Mouse (Mus musculus): Measurements from ENCODE around the gene Uhmk1. TPM values are rescaled to one million over a fixed set of nuclear protein-coding genes. Genes with fewer than 3 reads are reported as not detected.

Gene Uhmk1
- polyA plus RNA-seq, 1 experiment: 9.1 TPM

DNA sequence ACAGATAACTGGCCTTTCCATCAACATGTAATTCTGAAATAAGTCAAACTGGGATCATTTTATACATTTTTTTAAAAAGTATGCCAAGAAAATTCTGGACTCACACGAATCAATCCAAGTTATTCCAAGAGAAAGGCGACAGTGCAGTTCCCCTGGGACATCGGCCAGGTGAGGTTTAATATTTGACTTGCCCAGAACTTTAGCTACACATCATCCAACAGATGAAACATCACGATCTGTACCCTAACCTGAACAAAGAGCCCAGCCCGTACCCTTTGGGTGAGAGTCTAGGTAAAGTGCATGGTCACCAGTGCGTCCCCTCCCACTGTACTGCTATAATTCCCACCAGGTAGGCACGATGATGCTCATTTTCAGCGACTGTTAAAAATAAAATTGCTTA, 19.0 kb downstream of the Uhmk1 start:
- Histone ChIP-seq H3K4me3 (ENCODE audit: extremely low read depth, insufficient read depth, insufficient read length) (no peak overlapping the region), H3K4me1 (ENCODE audit: control insufficient read depth, insufficient read depth, insufficient read length) (no peaks in the 10 kb centered on the region), H3K27ac (ENCODE audit: insufficient read depth, low read length) (no peak overlapping the region), H3K27me3 (ENCODE audit: control insufficient read depth, insufficient read depth, low read length) (no peaks in the 10 kb centered on the region), H3K36me3 (ENCODE audit: control insufficient read depth, insufficient read depth, low read length) (peaks cover 40% of the 10 kb centered on the region)
- whole genome bisulfite sequencing: 97% methylated on average over 8 of the region's 8 CpGs
- DNase-seq (ENCODE audit: low read depth in 1 of 2, low spot score in 2 of 2): no peak
- TF ChIP-seq CTCF (IDR thresholded peaks at IDR 0.05; ENCODE audit: extremely low read depth, insufficient read depth, insufficient read length, insufficient replicate concordance): no peak

DNA sequence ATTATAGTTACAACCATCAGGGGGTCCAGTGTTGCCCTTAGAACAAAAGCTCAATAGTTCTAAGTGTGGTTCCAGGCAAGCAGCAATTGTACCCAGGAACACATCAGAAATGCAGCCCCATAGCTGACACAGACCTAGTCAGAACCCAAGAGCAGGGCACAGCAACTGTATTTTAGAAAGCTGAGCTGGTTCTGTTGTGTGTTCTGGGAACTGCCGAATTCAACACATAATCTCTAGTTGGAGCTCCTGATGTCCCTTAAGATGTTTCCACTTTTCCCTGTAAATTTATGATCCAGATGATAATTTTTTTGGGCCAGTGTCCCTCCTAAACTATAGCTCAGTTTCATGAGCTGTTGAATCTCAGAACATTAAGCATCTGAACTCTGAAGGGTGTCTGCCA, 23.3 kb downstream of the Uhmk1 start:
- H3K4me3 ChIP-seq (ENCODE audit: extremely low read depth, insufficient read depth, insufficient read length): no peak overlapping the region
- no peak overlapping the region for H3K27ac ChIP-seq (ENCODE audit: insufficient read depth, low read length)
- H3K4me1 ChIP-seq (ENCODE audit: control insufficient read depth, insufficient read depth, insufficient read length): no peaks in the 10 kb centered on the region
- DNase-seq (ENCODE audit: low read depth in 1 of 2, low spot score in 2 of 2): no peak
- TF ChIP-seq POLR2A (IDR thresholded peaks at IDR 0.05; ENCODE audit: low read depth, low read length): no peak
- no peak for TF ChIP-seq CTCF (IDR thresholded peaks at IDR 0.05; ENCODE audit: extremely low read depth, insufficient read depth, insufficient read length, insufficient replicate concordance)
- H3K36me3 ChIP-seq (ENCODE audit: control insufficient read depth, insufficient read depth, low read length): peaks cover 20% of the 10 kb centered on the region
- H3K27me3 ChIP-seq (ENCODE audit: control insufficient read depth, insufficient read depth, low read length): no peaks in the 10 kb centered on the region
- 91% methylated on average over 1 of the region's 1 CpGs for WGBS

DNA sequence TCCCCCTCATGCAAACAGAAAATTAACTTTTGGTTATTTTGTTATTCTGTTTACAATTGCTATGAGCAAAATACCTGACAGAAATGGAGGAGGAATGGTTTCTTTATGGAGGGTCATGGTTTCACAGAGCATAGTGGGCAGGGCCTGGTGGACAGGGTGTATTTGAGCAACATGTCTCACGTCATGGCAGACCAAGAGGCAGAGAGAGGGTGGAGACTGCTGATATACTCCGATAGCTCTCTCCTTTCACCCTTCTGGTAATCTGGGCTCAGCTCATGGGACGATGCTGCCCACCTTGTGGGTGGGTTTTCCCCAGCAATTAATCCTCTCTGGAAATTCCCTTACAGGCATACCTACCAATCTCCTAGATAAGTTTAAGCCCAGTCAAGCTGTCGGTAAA, 25.0 kb downstream of the Uhmk1 start:
- no peaks in the 10 kb centered on the region for H3K27me3 ChIP-seq (ENCODE audit: control insufficient read depth, insufficient read depth, low read length)
- peaks cover 17% of the 10 kb centered on the region for H3K36me3 ChIP-seq (ENCODE audit: control insufficient read depth, insufficient read depth, low read length)
- TF ChIP-seq CTCF (IDR thresholded peaks at IDR 0.05; ENCODE audit: extremely low read depth, insufficient read depth, insufficient read length, insufficient replicate concordance) (no peak), POLR2A (IDR thresholded peaks at IDR 0.05; ENCODE audit: low read depth, low read length) (no peak)
- H3K4me1 ChIP-seq (ENCODE audit: control insufficient read depth, insufficient read depth, insufficient read length): no peaks in the 10 kb centered on the region
- no peak overlapping the region for H3K27ac ChIP-seq (ENCODE audit: insufficient read depth, low read length)
- 81% methylated on average over 4 of the region's 4 CpGs for WGBS
- no peak overlapping the region for H3K4me3 ChIP-seq (ENCODE audit: extremely low read depth, insufficient read depth, insufficient read length)
- DNase-seq (ENCODE audit: low read depth in 1 of 2, low spot score in 2 of 2): no peak

DNA sequence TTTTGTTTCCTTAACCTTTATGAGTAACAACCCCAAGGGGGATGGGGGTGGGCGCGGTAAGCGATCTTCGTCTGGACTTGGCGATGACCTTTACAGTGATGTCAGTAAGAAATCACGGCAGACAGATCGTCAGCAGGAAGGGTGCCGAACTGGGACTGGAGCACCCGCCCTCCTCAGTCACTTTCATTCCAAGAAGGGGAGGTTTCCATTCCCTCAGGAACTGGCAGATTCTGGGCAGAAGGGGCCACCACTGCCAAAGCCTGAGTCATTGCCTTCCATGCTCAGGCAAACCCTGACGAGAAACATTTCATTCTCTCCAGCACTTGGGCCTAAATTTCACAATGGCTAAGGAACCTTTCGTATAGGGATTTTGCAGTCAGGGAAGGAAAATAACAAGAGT, 26.6 kb downstream of the Uhmk1 start:
- 88% methylated on average over 11 of the region's 11 CpGs for WGBS
- Histone ChIP-seq H3K4me3 (ENCODE audit: extremely low read depth, insufficient read depth, insufficient read length) (no peak overlapping the region), H3K27me3 (ENCODE audit: control insufficient read depth, insufficient read depth, low read length) (no peaks in the 10 kb centered on the region), H3K27ac (ENCODE audit: insufficient read depth, low read length) (no peak overlapping the region), H3K4me1 (ENCODE audit: control insufficient read depth, insufficient read depth, insufficient read length) (no peaks in the 10 kb centered on the region), H3K36me3 (ENCODE audit: control insufficient read depth, insufficient read depth, low read length) (peaks cover 5% of the 10 kb centered on the region; the same call in 1 of the 2 replicates)
- no peak for TF ChIP-seq POLR2A (IDR thresholded peaks at IDR 0.05; ENCODE audit: low read depth, low read length)
- TF ChIP-seq CTCF (IDR thresholded peaks at IDR 0.05; ENCODE audit: extremely low read depth, insufficient read depth, insufficient read length, insufficient replicate concordance): no peak
- DNase-seq (ENCODE audit: low read depth in 1 of 2, low spot score in 2 of 2): no peak

DNA sequence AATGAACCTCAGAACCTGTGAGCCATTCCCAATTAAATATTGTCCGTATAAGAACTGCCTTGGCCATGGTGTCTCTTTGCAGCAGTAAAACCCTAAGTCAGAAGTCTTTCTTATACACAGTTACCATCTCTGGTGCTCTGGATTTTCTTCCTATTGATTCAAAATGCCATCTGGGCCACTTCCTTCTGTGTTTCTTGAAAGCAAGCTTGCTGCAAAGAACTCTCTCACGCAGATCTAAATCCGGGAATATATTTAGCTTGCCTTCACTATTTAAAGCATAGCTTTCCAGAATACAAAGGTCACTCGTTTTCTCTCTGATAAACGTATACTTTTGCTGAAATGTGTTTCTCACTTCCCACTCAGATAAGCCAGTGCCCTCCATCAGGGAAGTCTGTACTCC, 28.7 kb downstream of the Uhmk1 start:
- H3K36me3 ChIP-seq (ENCODE audit: control insufficient read depth, insufficient read depth, low read length): no peaks in the 10 kb centered on the region
- H3K27me3 ChIP-seq (ENCODE audit: control insufficient read depth, insufficient read depth, low read length): no peaks in the 10 kb centered on the region
- DNase-seq (ENCODE audit: low read depth in 1 of 2, low spot score in 2 of 2): no peak
- H3K4me1 ChIP-seq (ENCODE audit: control insufficient read depth, insufficient read depth, insufficient read length): no peaks in the 10 kb centered on the region
- H3K4me3 ChIP-seq (ENCODE audit: extremely low read depth, insufficient read depth, insufficient read length): no peak overlapping the region
- TF ChIP-seq CTCF (IDR thresholded peaks at IDR 0.05; ENCODE audit: extremely low read depth, insufficient read depth, insufficient read length, insufficient replicate concordance) (no peak), POLR2A (IDR thresholded peaks at IDR 0.05; ENCODE audit: low read depth, low read length) (no peak)
- 87% methylated on average over 5 of the region's 5 CpGs for WGBS
- no peak overlapping the region for H3K27ac ChIP-seq (ENCODE audit: insufficient read depth, low read length)

DNA sequence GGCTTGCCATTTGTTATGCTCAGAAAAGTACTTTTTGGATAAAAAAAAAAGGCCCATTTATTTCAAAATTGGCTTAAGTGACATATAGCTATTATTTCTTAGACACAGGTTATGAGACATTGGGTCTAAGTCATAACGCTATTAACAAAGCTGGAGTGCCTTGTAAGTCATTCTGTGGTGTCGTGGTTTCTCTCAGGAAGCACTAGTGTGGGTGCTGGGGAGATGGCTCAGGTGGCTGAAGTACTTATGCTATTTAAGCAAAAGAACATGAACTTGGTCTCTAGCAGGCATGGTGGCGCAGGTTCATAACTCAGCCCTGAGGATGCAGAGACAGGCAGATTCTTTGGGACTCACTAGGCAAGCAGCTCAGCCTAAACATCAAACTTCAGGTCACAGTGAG, 30.1 kb downstream of the Uhmk1 start:
- Histone ChIP-seq H3K27me3 (ENCODE audit: control insufficient read depth, insufficient read depth, low read length) (no peaks in the 10 kb centered on the region), H3K36me3 (ENCODE audit: control insufficient read depth, insufficient read depth, low read length) (no peaks in the 10 kb centered on the region), H3K27ac (ENCODE audit: insufficient read depth, low read length) (no peak overlapping the region), H3K4me3 (ENCODE audit: extremely low read depth, insufficient read depth, insufficient read length) (no peak overlapping the region), H3K4me1 (ENCODE audit: control insufficient read depth, insufficient read depth, insufficient read length) (no peaks in the 10 kb centered on the region)
- WGBS: 29% methylated on average over 3 of the region's 3 CpGs
- DNase-seq (ENCODE audit: low read depth in 1 of 2, low spot score in 2 of 2): no peak
- TF ChIP-seq POLR2A (IDR thresholded peaks at IDR 0.05; ENCODE audit: low read depth, low read length) (no peak), CTCF (IDR thresholded peaks at IDR 0.05; ENCODE audit: extremely low read depth, insufficient read depth, insufficient read length, insufficient replicate concordance) (no peak)

DNA sequence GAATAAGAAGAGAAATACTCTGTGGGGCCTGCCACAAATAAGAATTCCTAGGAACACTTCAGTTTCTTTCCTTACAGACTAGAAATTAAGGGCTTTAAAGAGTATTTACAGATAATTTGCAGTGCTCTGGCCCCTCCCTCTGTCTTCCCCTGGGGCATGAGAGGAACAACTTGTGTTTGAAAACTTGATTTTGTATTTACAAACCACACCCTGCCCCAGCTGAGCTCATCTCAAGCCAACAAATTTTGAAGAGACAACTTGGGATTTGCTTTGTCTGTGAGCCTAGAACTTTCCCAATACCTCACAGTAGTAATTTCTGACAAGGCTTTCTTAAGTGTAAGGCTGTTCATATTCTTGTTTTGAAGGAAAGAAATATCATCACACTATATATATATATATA, 32.5 kb downstream of the Uhmk1 start:
- H3K4me3 ChIP-seq (ENCODE audit: extremely low read depth, insufficient read depth, insufficient read length): no peak overlapping the region
- no peaks in the 10 kb centered on the region for H3K36me3 ChIP-seq (ENCODE audit: control insufficient read depth, insufficient read depth, low read length)

More for the DNA sequence above, 32.5 kb downstream of the Uhmk1 start:
- H3K27me3 ChIP-seq (ENCODE audit: control insufficient read depth, insufficient read depth, low read length): no peaks in the 10 kb centered on the region
- TF ChIP-seq CTCF (IDR thresholded peaks at IDR 0.05; ENCODE audit: extremely low read depth, insufficient read depth, insufficient read length, insufficient replicate concordance) (no peak), POLR2A (IDR thresholded peaks at IDR 0.05; ENCODE audit: low read depth, low read length) (no peak)
- no peak for DNase-seq (ENCODE audit: low read depth in 1 of 2, low spot score in 2 of 2)
- no peaks in the 10 kb centered on the region for H3K4me1 ChIP-seq (ENCODE audit: control insufficient read depth, insufficient read depth, insufficient read length)
- no peak overlapping the region for H3K27ac ChIP-seq (ENCODE audit: insufficient read depth, low read length)

Measured in spleen, adult 2 months (tissue).